ENCODE assay signal across 13 mouse cellular contexts in the genomic region with DNA sequence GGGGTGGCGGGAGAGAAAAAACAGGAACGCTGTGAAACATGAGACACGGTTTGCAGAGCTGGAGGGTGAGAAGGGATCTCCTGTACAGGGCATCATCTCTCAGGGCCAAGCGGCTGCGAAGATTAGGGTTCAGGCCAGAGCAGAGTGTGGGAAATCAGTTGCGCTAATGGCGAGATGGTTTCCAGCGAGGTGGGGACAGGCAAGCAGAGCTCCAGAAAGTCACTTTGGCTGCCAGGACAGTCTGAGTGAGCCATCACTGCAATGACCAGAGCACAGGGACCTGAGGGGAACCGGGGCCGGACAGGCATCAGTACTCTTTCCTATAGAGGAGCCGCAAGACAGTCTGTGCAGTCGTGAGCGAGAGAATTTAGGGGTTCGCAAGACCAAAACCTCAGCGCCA. TPM values are rescaled to one million over a fixed set of nuclear protein-coding genes. Genes with fewer than 3 reads are reported as not detected.
A peak's percentile ranks its signal among the peaks of the same experiment; 100 is the strongest.
DNase-seq lines count a peak whose midpoint lies in the region; ATAC-seq and TF ChIP-seq lines count a peak whose summit lies in the region.
"Had no signal": no experiment of that assay in that cellular context is flagged by ENCODE, and none has a peak within 500 bp of the region (broad histone marks: within the 10 kb centered on the region; RNA-seq: fewer than 3 reads in every experiment).

No protein-coding gene starts in this region.

- H3K9ac ChIP-seq in forebrain, postnatal 0 days: no peak overlapping the region
- no peak overlapping the region for H3K9ac ChIP-seq in liver, embryonic 11.5 days (ENCODE audit: low read depth, low read length)
- H3K9ac ChIP-seq in liver, embryonic 12.5 days: no peak overlapping the region

- peak; percentile 51 for DNase-seq in forebrain, embryonic 10.5 days (ENCODE audit: extremely low spot score, low spot score)
- no peak for DNase-seq in forebrain, postnatal 0 days
- DNase-seq in liver, embryonic 11.5 days (ENCODE audit: low spot score): peak; percentile 41
- DNase-seq in embryo, embryonic 9.5 days (ENCODE audit: extremely low spot score): peak; percentile 67
- peak; percentile 16 for DNase-seq in kidney, postnatal 10 days
- no peak for DNase-seq in layer of hippocampus, postnatal 36 days
- no peak for DNase-seq in gastrocnemius, adult 18-20 months (ENCODE audit: low spot score)
- DNase-seq: lung, adult 18-20 months had no signal

- H3K27me3 ChIP-seq in forebrain, embryonic 10.5 days (ENCODE audit: poor library complexity, severe bottlenecking): peaks cover 100% of the 10 kb centered on the region
- peaks cover 72% of the 10 kb centered on the region for H3K27me3 ChIP-seq in forebrain, postnatal 0 days (ENCODE audit: insufficient read depth, low read length)
- peaks cover 96% of the 10 kb centered on the region for H3K27me3 ChIP-seq in liver, embryonic 11.5 days (replicated peaks; ENCODE audit: control insufficient read depth, insufficient read depth, low read length)
- peaks cover 95% of the 10 kb centered on the region for H3K27me3 ChIP-seq in liver, embryonic 12.5 days (replicated peaks)

- no peak overlapping the region for H3K27ac ChIP-seq in forebrain, embryonic 10.5 days
- no peak overlapping the region for H3K27ac ChIP-seq in forebrain, postnatal 0 days (ENCODE audit: low read depth, low read length)
- no peak overlapping the region for H3K27ac ChIP-seq in liver, embryonic 11.5 days (ENCODE audit: low read depth, low read length)
- no peak overlapping the region for H3K27ac ChIP-seq in liver, embryonic 12.5 days

- H3K9me3 ChIP-seq in forebrain, embryonic 10.5 days: no peaks in the 10 kb centered on the region
- no peaks in the 10 kb centered on the region for H3K9me3 ChIP-seq in forebrain, postnatal 0 days (ENCODE audit: low read length)
- H3K9me3 ChIP-seq in liver, embryonic 11.5 days (ENCODE audit: control insufficient read depth, low read length): no peaks in the 10 kb centered on the region
- H3K9me3 ChIP-seq in liver, embryonic 12.5 days (replicated peaks): no peaks in the 10 kb centered on the region

- H3K4me1 ChIP-seq in forebrain, embryonic 10.5 days: peaks cover 39% of the 10 kb centered on the region
- H3K4me1 ChIP-seq in forebrain, postnatal 0 days (ENCODE audit: insufficient read depth): no peaks in the 10 kb centered on the region
- no peaks in the 10 kb centered on the region; the same call in 1 of the 2 replicates for H3K4me1 ChIP-seq in liver, embryonic 11.5 days (replicated peaks; ENCODE audit: control insufficient read depth, insufficient read depth, low read length)
- H3K4me1 ChIP-seq in liver, embryonic 12.5 days: peaks cover 8% of the 10 kb centered on the region; the same call in 1 of the 2 replicates

- H3K36me3 ChIP-seq in forebrain, embryonic 10.5 days (replicated peaks): no peaks in the 10 kb centered on the region
- H3K36me3 ChIP-seq in forebrain, postnatal 0 days (ENCODE audit: insufficient read depth): no peaks in the 10 kb centered on the region
- no peaks in the 10 kb centered on the region for H3K36me3 ChIP-seq in liver, embryonic 11.5 days (ENCODE audit: control insufficient read depth, insufficient read depth, low read length)
- no peaks in the 10 kb centered on the region for H3K36me3 ChIP-seq in liver, embryonic 12.5 days

- no peak for TF ChIP-seq CTCF in forebrain, postnatal 0 days (IDR thresholded peaks at IDR 0.05; ENCODE audit: low read depth)

- ATAC-seq in forebrain, postnatal 0 days: no peak
- no peak for ATAC-seq in liver, embryonic 11.5 days (replicated peaks; ENCODE audit: low FRiP score)
- no peak for ATAC-seq in liver, embryonic 12.5 days

- no peak overlapping the region for H3K4me3 ChIP-seq in forebrain, embryonic 10.5 days
- H3K4me3 ChIP-seq in forebrain, postnatal 0 days (ENCODE audit: low read depth, low read length): no peak overlapping the region
- H3K4me3 ChIP-seq in liver, embryonic 11.5 days (ENCODE audit: low read depth, low read length): no peak overlapping the region
- no peak overlapping the region for H3K4me3 ChIP-seq in liver, embryonic 12.5 days

- WGBS in forebrain, embryonic 10.5 days: under 1% methylated on average over 15 of the region's 15 CpGs
- WGBS in forebrain, postnatal 0 days: under 1% methylated on average over 15 of the region's 15 CpGs
- 3% methylated on average over 15 of the region's 15 CpGs for WGBS in liver, embryonic 11.5 days
- WGBS in liver, embryonic 12.5 days (ENCODE audit: insufficient replicate concordance): 5% methylated on average over 15 of the region's 15 CpGs

- no peak overlapping the region for H3K4me2 ChIP-seq in forebrain, postnatal 0 days (ENCODE audit: low read depth)
- H3K4me2 ChIP-seq in liver, embryonic 11.5 days: no peak overlapping the region
- no peak overlapping the region for H3K4me2 ChIP-seq in liver, embryonic 12.5 days

RNA-seq across cellular contexts. Expression of gene Phox2b, which starts 3.9 kb away (rescaled TPM):
- 0.05 TPM in 1 of 2 replicates, not detected in the other for polyA plus RNA-seq in forebrain, embryonic 10.5 days (2016; fragmentation: Nextera tagmentation; extraction: Ambion mirVana)
- not detected in 2 replicates for total RNA-seq in forebrain, postnatal 0 days (2014; rRNA removed)
- polyA plus RNA-seq in forebrain, postnatal 0 days (2015; fragmentation: Nextera tagmentation; extraction: Ambion mirVana): not detected in 2 replicates
- 0.70 and 0.84 TPM in 2 replicates for polyA plus RNA-seq in liver, embryonic 11.5 days (2014; fragmentation: Nextera tagmentation; extraction: Ambion mirVana)
- 0.37 TPM in 1 of 2 replicates, not detected in the other for polyA plus RNA-seq in liver, embryonic 12.5 days (2016; fragmentation: Nextera tagmentation; extraction: Ambion mirVana)
- not detected for total RNA-seq in layer of hippocampus, postnatal 36 days (2021)
- total RNA-seq in gastrocnemius, adult 18-20 months (2021): not detected
- total RNA-seq: heart, postnatal 14 days; left cerebral cortex, adult 8-10 months had no signal
- polyA plus RNA-seq: C2C12; cortical plate, adult 2 months had no signal

Comparison
In these comparisons a context has a peak if more than half of its experiments do, and no peak if none do; other contexts are left out.
1. DNase-seq: peak in forebrain, embryonic 10.5 days (single experiment), liver, embryonic 11.5 days (single experiment), embryo, embryonic 9.5 days (single experiment) and kidney, postnatal 10 days (single experiment); none in forebrain, postnatal 0 days (single experiment), layer of hippocampus, postnatal 36 days (0 of 2) and gastrocnemius, adult 18-20 months (single experiment).